Mouse (Mus musculus): ENCODE measurements around the gene Coro1b.
A peak's percentile ranks its signal among the peaks of the same experiment; 100 is the strongest.

The Coro1b gene

DNA sequence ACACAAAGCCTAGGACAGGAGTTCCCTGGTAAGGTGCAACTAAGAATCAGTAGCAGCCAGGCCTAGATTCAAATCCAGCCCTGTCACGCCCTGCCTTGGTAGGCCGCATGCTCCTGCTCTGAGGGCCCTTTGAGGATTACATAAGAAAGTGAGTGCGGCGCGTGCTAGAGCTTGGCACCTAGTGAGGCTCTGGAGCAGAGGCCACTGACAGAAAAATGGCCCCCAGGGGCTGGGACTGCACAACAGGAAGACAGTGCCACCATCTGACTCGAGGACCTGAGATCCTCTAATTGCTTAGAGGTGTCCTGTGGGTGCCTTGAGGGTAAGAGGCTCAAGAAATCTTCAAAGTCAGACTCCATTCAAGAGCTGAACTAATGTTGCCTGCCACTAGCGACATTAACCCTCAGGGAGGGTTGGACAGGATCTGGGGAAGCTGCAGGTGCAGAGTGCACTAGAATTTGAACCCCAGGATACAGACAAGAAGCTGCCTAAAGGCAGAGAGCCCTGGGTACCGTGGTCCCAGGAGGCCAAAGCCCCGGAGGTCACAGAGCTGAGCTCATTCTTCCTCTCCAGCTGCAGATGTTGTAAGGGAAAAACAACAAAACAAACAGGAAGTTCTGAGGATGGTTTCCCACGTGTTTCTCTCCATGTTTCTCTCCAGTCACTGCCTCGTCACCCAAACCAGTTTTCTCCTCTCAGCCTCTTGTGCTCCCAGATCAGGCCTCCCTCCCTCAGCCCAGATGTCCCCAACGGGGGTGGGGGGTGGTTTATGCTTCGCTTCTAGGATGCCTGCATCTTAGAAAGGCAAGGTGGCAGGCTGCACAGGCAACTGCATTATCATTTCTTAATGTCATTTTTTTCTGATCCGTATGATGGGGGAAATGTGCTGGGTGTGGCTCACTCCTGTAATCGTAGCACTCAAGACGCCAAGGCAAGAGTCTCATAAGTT is 3.6 kb upstream of the Coro1b start:
- DNase-seq: peak in 1 of 2 experiments; percentile 60

- DNase-seq: no peak
These were observed 2.5 kb upstream of the Coro1b start for GRCm38 (mm10) chr19:4145936-4146335.

DNA sequence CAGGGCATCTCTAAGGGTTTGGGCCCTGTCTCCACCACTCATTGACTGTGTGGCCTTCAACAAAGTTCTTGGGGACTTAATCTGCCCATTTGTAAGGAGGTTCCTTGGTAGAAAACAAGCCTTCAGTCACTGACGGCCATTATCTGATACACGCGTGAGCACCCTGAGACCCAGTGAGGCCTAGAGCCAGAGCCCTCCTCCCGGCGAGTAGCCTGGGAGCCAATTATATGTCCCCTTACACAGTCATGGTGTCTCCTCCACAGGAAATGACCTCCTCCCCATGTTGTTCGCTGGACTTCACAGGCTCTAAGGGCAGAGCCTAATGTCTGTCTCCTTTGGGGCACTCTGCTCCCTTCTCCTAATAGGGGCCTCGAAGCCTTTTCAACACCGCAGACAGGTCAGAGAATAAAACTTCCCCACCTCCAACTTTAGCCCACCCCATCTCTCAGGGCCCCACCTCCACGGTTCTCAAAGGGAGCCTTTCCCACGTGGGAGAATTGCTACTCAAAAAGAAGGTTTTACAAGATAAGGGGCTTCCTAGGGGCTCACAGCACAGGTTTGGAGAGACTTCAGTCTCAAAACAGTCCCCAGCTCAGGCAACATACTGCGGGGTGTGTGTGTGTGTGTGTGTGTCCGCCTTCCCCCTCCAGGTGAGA is 1.9 kb upstream of the Coro1b start:
- DNase-seq: no peak

GRCm38 (mm10) chr19:4147022-4147405 is 1.4 kb upstream of the Coro1b start:
- DNase-seq: peak in 1 of 2 experiments; percentile 51

GRCm38 (mm10) chr19:4147782-4148490 is 483 bp upstream of the Coro1b start:
- no peak for DNase-seq

DNA sequence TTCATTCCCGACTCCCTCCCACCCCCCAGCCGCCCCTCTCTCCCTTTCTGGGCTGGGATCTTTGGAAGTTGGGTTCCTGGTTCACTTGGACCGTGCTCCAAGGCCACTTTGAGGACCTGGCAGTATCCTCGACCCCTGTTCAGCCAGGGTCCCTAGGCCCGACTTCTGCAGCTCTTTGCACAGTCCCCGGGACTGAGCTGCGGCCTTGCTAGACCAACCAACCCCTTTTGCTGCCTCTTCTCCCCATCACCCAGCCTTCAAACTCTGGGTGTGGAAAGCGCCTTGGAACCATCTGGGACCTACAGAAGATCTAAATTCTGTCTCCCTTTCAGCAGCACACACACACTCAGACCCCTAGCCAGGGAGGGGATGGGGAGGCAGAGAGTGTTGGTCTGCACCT is 400 bp downstream of the Coro1b start:
- no peak for DNase-seq

GRCm38 (mm10) chr19:4149283-4149682 is 864 bp downstream of the Coro1b start:
- DNase-seq: no peak

DNA sequence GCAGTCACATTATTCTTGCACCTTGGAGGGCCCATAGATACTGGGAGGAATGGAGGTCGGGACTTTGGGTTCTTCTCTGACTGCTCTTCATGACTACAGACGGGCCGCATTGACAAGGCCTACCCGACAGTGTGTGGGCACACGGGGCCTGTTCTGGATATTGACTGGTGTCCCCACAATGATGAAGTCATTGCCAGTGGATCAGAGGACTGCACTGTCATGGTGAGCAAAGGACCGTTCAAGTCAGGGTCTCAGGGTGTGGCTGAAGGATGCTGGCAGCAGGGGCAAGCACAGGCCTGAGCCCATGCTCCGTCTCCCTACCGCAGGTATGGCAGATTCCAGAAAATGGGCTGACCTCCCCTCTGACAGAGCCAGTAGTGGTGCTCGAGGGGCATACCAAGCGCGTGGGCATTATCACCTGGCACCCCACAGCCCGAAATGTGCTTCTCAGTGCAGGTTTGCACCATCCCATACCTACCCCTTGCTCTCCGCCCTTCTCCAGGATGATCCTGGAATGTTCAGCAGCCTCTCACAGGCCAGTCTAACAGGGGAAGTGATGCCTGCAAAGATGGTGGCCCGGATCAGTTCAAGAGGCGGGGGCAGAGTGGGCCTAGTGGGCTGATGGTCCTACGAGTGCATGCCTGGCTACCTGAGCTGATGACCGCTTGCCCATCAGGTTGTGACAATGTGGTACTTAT is 1.5 kb downstream of the Coro1b start:
- DNase-seq: no peak

- DNase-seq: no peak
These were observed 2.4 kb downstream of the Coro1b start for GRCm38 (mm10) chr19:4150567-4151487.

DNA sequence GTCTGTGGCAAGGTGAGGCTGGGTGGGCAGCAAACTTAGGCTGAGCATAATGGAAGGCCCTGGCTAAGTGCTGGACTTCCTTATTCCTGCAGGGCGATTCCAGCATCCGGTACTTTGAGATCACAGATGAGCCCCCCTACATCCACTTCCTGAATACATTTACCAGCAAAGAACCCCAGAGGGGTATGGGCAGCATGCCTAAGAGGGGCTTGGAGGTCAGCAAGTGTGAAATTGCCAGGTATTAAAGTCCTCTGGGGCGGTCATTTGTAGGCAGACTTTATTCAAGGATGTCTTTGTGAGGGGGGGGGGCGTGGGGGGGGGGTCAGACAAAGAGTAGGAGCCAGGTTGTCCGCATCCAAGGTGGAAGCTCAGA is 3.1 kb downstream of the Coro1b start:
- DNase-seq: no peak

GRCm38 (mm10) chr19:4151898-4152297 is 3.5 kb downstream of the Coro1b start:
- DNase-seq: no peak

DNA sequence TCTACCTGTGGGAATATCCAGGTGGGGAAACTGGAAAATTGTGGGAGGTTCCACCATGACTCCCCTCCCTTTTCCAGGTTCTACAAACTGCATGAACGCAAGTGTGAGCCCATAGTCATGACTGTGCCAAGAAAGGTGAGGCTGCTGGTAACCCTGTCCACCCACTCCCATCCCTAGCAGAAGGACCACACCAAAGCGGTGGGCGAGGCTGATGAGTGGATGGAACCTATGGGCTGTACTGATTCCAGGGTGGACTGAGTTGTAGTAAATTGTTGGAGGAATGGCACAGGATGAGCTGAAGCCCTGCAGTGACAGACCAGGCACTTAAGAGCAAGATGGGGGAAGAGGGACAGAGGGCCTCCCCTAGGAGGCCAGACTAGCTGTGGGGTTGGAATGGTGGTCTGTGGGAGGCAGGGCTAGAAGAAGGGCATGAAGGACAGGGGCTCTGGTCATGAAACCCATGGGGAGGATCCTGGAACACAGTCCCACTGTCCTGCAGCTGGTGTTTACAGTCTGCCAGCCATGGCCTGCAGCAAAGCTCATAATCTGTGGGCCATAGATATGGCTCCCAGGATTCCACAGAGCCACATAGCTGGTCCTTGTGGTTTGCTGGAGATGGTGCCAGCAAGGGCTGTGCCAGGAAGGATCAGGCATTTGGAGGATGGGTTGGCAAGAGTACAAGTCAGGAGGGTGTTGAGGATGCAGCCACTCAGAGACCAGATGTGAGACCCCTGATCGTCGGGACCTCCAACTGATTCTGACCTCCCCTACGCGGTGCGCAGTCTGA is 4.2 kb downstream of the Coro1b start:
- no peak for DNase-seq

- no peak for DNase-seq
These were observed 4.8 kb downstream of the Coro1b start, which contains the start of gene Ptprcap for GRCm38 (mm10) chr19:4153232-4153654. TSS of gene Ptprcap (plus strand) at chr19:4153604.

- peak in 1 of 2 experiments; percentile 43 for DNase-seq
These were observed 6.2 kb downstream of the Coro1b start for GRCm38 (mm10) chr19:4154437-4155222.

DNA sequence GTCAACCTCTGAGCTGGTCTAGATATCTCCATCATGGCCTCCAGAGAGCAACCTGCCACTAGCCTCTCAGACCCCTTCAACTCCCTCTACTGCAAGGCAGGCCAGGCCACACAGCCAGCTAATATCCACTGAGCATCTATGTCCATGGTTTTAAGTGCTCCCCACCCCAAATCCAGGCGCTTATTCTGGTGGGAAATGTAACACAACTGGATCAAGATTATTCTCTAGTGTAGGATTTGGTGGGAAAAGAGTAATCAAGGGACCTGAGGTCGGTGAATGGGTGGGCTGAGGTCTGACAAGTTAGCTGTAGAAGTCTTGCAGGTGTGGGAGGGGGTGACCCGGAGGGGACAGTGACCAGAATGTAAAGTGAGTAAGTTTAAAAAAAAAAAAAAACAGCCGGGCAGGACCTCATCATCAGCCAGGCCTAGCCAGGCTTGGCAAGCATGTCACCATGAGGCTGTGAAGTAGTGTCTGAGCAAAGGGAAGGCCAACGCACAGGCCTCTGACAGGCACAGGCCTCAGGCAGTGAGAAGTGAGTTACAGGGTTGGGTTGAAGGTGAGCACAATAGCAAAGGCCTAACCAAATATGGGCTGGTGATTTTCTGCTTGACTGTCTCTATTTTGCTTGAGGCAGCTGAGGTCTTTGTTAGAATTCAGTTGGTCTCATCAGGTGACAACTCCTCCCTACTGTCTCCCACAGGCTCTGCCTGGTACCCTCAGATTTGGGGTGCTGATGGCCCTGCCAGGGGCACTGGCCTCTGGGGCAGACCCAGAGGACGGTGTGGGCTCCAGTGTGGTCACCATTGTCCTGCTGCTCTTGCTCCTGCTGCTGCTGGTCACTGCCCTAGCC is 7.0 kb downstream of the Coro1b start:
- DNase-seq: no peak

- DNase-seq: no peak
These were observed 7.7 kb downstream of the Coro1b start for GRCm38 (mm10) chr19:4156073-4156579.

DNA sequence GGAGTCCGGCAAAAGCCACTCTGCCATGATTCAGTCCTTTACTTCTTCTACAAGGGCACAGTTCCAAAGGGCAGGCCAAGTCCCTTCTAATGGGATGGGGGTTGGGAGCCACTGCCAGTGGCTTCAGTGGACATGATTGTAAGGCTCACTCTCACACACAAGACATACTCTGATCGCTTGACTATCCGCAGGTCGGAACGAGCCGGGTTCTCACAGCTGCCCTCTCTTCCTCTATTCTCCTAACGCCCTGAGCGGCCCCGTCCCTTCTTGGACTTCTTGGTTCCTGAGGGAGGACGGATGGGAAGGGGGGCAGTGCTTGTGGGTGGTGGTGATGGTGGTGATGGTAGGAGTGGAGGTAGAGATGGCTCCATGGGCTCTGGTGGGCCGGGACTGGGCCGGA is 8.4 kb downstream of the Coro1b start:
- no peak for DNase-seq

DNA sequence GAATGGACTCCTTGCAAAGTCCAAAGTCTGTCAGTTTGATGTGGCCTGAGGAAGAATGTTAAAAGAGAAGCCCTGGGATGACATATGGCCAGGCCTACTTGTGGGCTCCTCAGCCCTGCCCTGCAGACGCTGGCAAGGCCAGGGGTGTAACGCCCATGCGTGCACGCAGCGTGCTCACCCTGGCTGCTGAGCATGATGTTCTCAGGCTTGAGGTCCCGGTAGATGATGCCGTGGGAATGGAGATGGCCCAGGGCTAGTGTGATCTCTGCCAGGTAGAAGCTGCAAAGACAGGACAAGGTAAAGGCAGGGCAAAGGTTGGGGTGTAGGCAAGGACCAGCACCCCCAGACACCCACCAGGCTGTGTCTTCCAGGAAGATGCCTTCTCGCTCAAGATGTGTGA is 10.6 kb downstream of the Coro1b start:
- DNase-seq: no peak

Data from lung, postnatal 4 days (tissue).